Mouse (Mus musculus) skeletal muscle tissue, adult 2 months (tissue): ENCODE measurements around the gene Slc36a2.

Experiments
- DNase-seq: peaks from one replicate; pipeline ENCODE4 v3.0.0-alpha.2; 2012; ENCODE audit warnings: low read depth, low spot score

Gene Slc36a2

GRCm38 (mm10) chr11:55184733-55185291 lies at the start of gene Slc36a2:
TSS of gene Slc36a2 (minus strand) at chr11:55185077.
- DNase-seq = no peak

DNA sequence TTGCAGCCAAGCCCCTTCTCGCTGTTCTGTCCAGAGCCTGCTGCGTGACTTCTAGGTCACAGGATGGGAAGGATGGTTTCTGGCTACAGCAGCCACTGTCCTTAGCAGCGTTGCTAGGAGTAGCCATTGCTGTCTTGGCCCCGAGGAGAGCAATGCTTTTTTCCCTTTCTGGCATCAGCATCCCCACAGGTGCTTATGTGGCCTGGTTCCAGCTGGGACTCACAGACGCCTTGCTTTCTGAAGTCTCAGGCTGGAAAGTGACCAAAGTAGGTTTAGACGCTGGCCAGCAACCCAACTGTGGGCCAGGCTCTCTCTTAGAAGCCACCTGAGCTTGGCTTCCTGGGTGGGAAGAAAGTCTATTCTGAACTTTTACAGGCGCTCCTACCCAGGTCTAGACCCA lies 49.4 kb upstream of the Slc36a2 start:
- no peak for DNase-seq

DNA sequence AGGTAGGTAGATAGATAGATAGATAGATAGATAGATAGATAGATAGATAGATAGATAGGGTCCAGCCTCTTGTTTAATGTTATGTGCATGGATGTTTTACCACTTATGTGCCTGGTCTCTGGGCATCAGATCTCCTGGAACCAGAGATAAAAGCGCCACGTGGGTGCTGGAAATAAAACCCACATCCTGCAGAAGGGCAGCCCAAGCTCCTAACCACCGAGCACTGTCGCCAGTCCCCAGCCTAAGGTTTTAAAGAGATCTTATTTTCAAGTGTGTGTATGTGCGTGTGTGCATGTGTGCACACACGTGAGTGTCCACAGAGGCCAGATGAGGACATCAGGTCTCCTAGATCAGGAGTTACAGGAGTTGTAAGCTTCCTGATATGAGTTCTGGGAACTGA lies 46.2 kb upstream of the Slc36a2 start:
- DNase-seq = no peak

GRCm38 (mm10) chr11:55221306-55221705 lies 36.4 kb upstream of the Slc36a2 start:
- no peak for DNase-seq

- DNase-seq = no peak
Measured at GRCm38 (mm10) chr11:55218473-55218872, 33.6 kb upstream of the Slc36a2 start.

DNA sequence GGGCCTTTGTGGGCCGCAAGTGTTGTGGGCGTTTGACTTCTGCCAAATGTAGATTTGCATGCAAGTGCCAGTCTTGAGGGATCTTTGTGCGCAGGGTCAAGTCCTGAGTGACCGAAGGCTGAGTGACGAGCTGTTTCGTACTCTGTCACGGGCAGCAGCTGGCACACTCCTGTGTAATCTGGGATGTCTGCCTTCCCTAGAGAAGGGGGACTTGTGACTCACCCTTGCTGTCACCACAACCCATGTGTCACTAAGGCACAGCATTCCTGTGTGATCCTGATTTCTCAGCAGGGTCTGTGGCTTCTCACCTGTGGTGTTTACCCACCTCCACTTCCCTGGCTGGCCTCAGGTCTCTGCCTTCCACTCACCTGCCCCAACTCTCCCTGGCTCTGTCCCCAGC lies 33.0 kb upstream of the Slc36a2 start:
- no peak for DNase-seq

DNA sequence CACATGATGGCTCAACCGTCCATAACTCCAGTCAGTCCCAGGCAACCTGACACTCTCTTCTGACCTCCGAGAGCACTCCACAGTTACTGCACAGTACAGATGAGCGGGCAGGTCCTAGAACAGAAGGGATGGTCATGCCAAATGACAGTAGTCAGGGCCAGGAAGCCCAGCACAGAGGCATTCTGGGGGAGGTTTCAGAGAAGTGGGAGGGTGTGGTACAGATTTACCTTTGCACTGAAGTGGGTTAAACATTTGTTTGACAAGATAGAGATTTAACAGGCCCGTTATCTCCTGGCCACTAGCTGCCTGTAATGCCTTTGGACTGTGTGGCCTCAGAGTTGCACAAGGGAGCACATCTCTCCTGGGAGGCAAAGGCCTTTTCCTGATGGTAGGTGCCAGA lies 32.5 kb upstream of the Slc36a2 start:
- DNase-seq = no peak

DNA sequence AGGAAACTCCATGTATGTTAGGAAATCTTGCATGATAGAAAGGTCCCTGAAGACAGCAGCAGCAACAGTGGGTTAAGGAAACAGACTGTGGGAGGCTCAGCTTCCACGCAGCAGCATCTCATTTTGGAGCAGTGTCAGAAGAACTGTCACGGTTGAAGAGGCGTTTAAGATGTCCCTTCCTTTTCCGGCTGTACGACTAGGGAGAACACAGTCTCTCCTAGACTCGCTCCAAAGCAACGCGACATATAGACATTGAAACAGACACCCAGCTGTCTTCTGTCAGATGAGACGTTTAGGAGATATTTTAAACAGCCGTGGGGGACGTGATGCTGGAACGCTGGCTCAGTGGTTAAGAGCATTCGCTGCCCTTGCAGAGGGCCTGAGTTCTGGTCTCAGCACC lies 32.0 kb upstream of the Slc36a2 start:
- no peak for DNase-seq

GRCm38 (mm10) chr11:55216061-55216460 lies 31.2 kb upstream of the Slc36a2 start:
- no peak for DNase-seq

DNA sequence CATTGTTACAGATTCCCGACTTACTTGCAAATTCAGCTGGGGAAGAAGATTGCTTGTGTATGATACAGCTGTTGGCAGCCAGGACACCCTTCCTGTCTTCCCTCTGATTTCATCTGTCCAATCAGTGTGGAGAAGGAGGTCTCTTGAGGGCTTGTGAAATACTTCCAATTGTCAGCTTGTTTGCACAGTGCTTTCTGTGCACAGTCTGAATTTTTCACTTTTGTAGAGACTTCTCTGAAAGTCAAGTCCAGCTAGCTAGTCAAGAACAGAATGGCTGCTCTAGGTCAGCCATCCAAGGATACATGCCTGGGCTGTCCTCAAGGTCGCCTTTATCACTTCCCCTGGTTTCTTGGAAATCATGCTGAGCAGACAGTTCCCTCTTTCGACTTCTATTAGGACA lies 30.1 kb upstream of the Slc36a2 start:
- DNase-seq = peak; percentile 28

GRCm38 (mm10) chr11:55214161-55214560 lies 29.3 kb upstream of the Slc36a2 start:
- peak; percentile 23 for DNase-seq

DNA sequence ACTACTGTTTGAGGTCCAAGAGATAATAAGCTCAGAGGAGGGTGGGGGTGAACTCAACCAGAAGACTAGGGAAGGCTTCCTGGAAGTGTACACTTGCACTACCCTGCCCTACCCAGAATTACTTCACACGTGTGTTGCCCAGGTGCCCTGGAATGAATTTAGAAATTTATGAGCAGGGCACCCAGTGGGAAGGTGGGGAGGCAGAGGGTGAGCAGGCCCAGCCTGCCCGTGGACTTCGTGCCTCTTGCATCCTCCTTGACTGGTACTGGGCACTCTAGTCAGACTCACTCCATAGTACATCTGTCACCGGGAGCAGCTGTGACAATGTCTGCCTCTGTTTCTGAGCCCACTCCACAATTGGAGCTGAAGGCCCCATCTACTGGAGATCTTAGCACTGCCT lies 28.6 kb upstream of the Slc36a2 start:
- no peak for DNase-seq

GRCm38 (mm10) chr11:55209626-55210353 lies 24.9 kb upstream of the Slc36a2 start:
- DNase-seq = no peak

DNA sequence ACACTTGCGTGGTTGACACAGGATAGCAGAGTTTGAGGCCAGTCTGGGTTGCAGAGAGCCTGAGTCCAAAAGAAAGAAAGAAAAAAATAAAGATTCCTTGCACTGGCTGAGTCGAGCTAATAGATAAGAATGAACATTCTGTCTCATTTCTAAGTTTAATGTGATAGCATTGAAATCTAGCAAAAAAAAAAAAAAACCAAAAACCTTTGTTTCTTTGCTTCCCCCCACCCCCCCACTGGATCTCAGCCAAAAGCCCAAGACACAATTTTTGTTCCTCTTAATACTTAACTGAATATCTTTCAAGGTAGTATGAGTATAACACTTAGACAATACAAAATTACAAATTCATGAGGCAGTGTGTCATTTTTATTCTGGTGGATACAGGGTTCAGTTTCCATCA lies 24.2 kb upstream of the Slc36a2 start:
- DNase-seq = no peak

DNA sequence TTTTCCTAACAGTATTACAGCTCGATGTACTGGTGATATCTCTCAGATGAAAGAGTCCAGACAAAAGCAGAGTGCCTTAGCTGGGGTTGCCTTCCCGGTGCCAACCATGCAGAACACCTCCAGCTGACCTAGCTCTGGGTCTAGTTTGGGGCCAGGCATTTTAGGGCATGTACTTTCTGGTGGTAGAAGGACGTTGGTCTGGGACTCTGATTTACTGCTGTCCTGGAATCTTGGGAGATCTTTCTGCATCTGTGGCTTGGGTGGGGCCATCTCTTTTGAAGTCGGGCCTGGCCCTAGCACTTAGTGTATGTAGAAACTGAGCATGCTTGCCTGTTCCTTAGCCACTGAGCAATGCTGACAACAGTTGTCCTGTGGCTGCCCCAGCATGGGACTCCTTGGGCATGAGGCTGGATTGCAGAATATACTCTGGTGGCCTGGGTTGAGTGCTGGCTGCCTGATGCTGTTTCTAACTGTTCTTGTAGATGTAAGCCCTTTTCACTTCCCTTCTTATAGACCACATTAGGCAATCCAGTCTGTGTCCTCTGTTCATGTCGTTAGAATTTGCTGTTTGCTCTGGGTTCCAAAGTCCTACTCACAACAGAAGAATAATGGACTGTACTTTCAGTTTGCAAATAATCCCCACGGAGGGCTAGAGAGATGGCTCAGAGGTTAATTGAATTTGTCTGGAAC lies 23.3 kb upstream of the Slc36a2 start:
- DNase-seq = peak; percentile 23

GRCm38 (mm10) chr11:55204602-55205001 lies 19.7 kb upstream of the Slc36a2 start:
- no peak for DNase-seq

DNA sequence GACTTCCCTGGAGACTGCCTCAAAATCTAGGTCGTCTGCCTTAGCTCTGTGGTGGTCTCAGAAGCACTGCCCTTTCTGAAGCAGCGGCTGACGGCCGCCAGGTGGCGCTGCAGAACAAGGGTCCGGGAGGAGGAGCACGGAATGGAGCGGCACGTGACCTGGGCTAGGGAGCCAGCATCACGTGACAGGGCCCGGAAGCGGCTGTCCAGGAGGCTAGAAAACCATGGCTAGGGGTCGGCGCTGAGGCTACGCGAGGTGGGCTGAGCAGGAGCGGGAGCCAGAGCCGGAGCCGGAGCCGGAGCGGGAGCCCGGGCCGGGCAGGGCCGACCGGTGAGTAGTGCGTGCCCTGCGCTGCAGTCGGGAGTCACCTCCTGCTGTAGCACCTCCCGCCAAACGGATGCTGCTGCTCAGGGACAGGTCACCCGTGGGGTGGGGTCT lies 19.3 kb upstream of the Slc36a2 start, which contains the start of gene Slc36a1:
Gene Slc36a1 (plus strand): TSS at position 192 of the 438 bp plus-strand sequence.
- peak; percentile 95 for DNase-seq

DNA sequence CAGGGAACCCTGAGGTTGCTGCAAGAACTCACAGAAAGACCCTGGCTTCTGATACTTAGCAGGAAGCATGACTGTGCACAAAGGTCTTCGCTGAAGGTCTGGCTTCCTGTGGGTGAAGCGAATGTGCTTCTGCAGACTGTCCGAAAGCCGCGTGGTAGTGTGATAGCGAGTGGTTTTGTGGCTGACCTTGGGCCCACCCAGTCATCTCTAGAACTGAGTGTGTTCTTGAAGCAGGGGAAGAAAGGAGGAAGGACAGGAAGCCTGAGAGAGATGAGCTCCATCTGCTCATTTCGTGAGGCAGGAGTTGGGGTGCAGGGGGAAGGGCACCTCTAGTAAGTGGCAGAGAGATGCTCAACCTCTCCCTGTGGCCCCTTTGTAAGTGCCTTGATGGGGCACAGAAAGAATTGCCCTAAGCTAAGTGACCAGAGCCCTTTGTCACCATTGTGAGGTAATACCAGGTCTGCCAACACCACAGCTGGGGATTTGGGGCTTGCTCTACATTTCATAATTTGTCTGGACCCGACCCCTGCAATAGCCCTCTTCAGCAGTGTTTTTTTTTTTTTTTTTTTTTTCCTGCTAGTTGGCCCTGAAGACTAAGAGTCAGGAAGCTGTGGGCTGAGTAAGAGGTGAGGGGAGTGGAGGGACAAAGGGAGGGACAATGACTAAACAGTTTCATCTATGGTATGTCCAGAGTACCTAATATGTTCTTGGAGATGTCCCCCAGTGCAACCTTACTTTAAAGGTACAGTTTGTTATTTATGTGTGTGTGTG lies 13.0 kb upstream of the Slc36a2 start:
- DNase-seq = no peak

DNA sequence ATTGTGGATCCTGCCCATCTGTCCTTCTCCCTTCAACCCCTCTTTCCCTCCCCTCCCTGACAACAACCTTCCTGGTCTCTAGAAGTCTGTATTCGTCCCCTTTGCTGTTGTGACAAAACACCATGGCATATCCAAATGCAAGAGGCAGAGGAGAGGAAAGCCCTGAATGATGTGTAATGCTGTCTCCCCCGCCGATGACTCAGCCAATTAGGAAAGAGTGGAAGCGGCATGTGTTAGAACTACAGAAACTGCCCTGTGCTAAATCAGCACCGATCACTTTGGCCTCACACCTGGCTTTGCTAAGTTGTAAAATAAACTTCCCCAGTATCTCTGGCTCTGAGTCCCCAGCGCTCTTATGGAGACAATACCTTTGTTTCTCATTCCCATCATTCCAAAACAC lies 12.2 kb upstream of the Slc36a2 start:
- DNase-seq = no peak

DNA sequence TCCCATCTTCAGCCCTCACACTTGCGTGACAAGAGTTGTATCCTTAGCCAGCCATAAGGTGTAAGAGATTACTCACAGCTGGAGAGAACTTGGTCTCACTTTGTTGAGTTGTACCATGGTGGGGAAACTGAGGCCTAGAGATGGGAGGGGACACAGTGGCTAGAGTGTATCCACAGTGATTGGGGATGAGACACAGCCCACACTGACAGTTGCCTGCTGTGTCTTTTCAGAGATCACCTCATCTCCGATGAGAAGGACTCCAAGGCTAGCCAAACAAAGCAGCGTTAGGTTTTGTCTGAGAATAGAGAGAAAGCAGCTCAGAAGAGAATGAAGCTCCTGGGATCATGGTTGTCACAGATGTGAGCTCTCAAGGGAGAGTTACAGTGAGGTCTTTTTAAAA lies 5.3 kb upstream of the Slc36a2 start:
- DNase-seq = no peak

DNA sequence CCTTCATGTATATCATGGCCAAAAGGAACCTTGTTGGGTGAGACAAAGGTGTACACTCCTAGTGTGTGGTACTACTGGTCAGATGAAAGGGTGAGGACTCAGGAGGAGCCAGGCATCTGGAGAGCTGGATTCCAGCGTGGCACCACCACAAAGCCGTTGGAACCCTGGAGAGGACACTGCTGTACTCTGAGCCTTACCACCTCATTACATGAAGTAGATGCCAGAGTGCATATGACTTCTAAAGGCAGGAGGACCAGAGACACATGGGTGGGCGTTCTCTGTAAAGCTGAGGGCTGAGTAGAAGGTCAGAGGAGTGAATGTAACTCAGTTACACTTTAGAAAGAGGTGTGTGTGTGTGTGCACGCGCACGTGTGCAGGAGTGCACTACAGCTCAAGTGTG lies 2.9 kb upstream of the Slc36a2 start:
- DNase-seq = no peak

- peak; percentile 15 for DNase-seq
Measured at GRCm38 (mm10) chr11:55187292-55187691, 2.4 kb upstream of the Slc36a2 start.
